In the genomic region with DNA sequence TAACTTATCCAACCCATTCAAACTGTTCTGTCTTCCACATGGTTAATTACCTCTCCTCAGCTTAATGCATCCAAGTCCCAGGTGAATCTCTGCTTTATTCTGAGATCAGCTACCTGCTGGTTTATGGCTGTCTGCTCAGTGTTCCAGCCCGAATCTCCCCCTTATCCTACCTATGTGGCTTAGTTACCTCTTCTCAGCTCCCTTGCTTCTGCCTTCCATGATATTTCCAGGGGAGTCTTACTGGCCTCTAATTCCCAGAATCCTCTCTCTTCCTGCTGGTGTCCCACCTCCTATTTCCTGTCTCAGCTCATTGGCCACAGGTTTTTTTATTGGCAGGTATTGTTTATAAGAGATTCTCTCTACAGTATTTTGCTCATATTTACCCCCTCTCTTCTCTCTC, we compare ENCODE assay signal across 1 mouse cellular context.
TF ChIP-seq lines count a peak whose summit lies in the region.

No protein-coding gene starts in this region.

TF ChIP-seq in MEL, 35 proteins besides CTCF, POLR2A, EP300 and RAD21:
- TF ChIP-seq POLR2AphosphoS5 (IDR thresholded peaks at IDR 0.05; ENCODE audit: borderline replicate concordance, low read depth, low read length) = no peak
- TF ChIP-seq KAT2A (conservative IDR thresholded peaks at IDR 0.05; ENCODE audit: low read depth, low read length) = no peak
- no peak for TF ChIP-seq NELFE (IDR thresholded peaks at IDR 0.05; ENCODE audit: low read depth, low read length)
- TF ChIP-seq TCF12 (IDR thresholded peaks at IDR 0.05; ENCODE audit: low read depth, low read length) = no peak
- no peak for TF ChIP-seq MXI1 (IDR thresholded peaks at IDR 0.05; ENCODE audit: low read depth, low read length)
- no peak for TF ChIP-seq ELF1 (IDR thresholded peaks at IDR 0.05; ENCODE audit: low read depth, low read length)
- TF ChIP-seq GABPA (IDR thresholded peaks at IDR 0.05; ENCODE audit: low read depth, low read length) = no peak
- TF ChIP-seq MYB (IDR thresholded peaks at IDR 0.05; ENCODE audit: low read depth, low read length) = no peak
- no peak for TF ChIP-seq USF2 (IDR thresholded peaks at IDR 0.05; ENCODE audit: borderline replicate concordance in 1 of 2, insufficient read depth in 1 of 2, low read depth in 1 of 2, low read length in 2 of 2)
- no peak for TF ChIP-seq ZKSCAN1 (IDR thresholded peaks at IDR 0.05; ENCODE audit: low read depth, low read length)
- no peak for TF ChIP-seq MAZ (IDR thresholded peaks at IDR 0.05; ENCODE audit: low read depth, low read length)
- TF ChIP-seq CHD1 (IDR thresholded peaks at IDR 0.05; ENCODE audit: low read depth, low read length) = no peak
- TF ChIP-seq GATA1 (IDR thresholded peaks at IDR 0.05; ENCODE audit: low read depth, low read length) = no peak
- TF ChIP-seq MAX (IDR thresholded peaks at IDR 0.05; ENCODE audit: low read length) = no peak
- no peak for TF ChIP-seq JUND (IDR thresholded peaks at IDR 0.05; ENCODE audit: low read depth, low read length)
- no peak for TF ChIP-seq SIN3A (IDR thresholded peaks at IDR 0.05; ENCODE audit: low read length)
- TF ChIP-seq E2F4 (IDR thresholded peaks at IDR 0.05; ENCODE audit: borderline replicate concordance, low read depth, low read length) = no peak
